Comparison of ENCODE assay signal across 8 mouse cellular contexts in genomic region chr6:115601715-115602523, GRCm38 (mm10). TPM values are rescaled to one million over a fixed set of nuclear protein-coding genes. Genes with fewer than 3 reads are reported as not detected.
A peak's percentile ranks its signal among the peaks of the same experiment; 100 is the strongest.
DNase-seq lines count a peak whose midpoint lies in the region; ATAC-seq and TF ChIP-seq lines count a peak whose summit lies in the region.

Mkrn2 (plus strand) TSS chr6:115601902.

- peaks cover 6% of the 10 kb centered on the region for H3K4me1 ChIP-seq in cortical plate, adult 2 months (ENCODE audit: control insufficient read depth, insufficient read depth, low read length)

- intact Hi-C loops in left cerebral cortex, postnatal 10 days (cut with DNase I): loop anchor here (5.0 kb wide), 1 partner anchor 75 kb away; the partner anchor contains the start of gene Raf1

- no peak within 1 kb of the TSS for H3K27ac ChIP-seq in cortical plate, adult 2 months (ENCODE audit: insufficient read depth, low read length)

- DNase-seq in adrenal gland, adult (ENCODE audit: inconsistent age in 2 of 2, low spot score in 1 of 2): peak; percentile 79 to 94
- peak; percentile 87 for DNase-seq in gastrocnemius, postnatal 10 days
- DNase-seq in hindlimb bud, embryonic 11.5 days (ENCODE audit: extremely low spot score, low read depth, low spot score): peak; percentile 62
- DNase-seq in left cerebral cortex, postnatal 10 days (ENCODE audit: extremely low spot score in 1 of 2, low spot score in 2 of 2): peak; percentile 80 to 90
- peak; percentile 90 to 93 for DNase-seq in right cerebral cortex, postnatal 10 days (ENCODE audit: low spot score in 2 of 2)
- DNase-seq in urinary bladder, postnatal 14 days (ENCODE audit: low spot score): peak; percentile 83

- TF ChIP-seq POLR2A in cortical plate, adult 2 months (IDR thresholded peaks at IDR 0.05; ENCODE audit: extremely low read depth, insufficient read depth, low read length): 0 out of 2 replicates have a peak, but pooled peaks have one; percentile 44

- peak; percentile 97 for ATAC-seq in megakaryocyte progenitor cell, adult 5-6 weeks (replicated peaks; ENCODE audit: poor library complexity)

- peak within 1 kb of the TSS; percentile 78 for H3K4me3 ChIP-seq in cortical plate, adult 2 months (ENCODE audit: insufficient read depth, low read length)

- no peak for TF ChIP-seq CTCF in cortical plate, adult 2 months (IDR thresholded peaks at IDR 0.05; ENCODE audit: extremely low read depth, insufficient read depth, low read length)

RNA-seq across cellular contexts. Expression of gene Mkrn2, which starts in this region (rescaled TPM):
- polyA plus RNA-seq in cortical plate, adult 2 months (2012; rRNA removed): 24.5 and 27.1 TPM in 2 replicates
- total RNA-seq in gastrocnemius, postnatal 10 days (2021): 10 to 100 TPM; 36.5 to 37.0 TPM
- 10 to 100 TPM; 36.0 to 39.5 TPM for total RNA-seq in left cerebral cortex, postnatal 10 days (2021)
- total RNA-seq in megakaryocyte progenitor cell, adult 5-6 weeks (2015): 10.6 and 12.2 TPM in 2 replicates
- total RNA-seq in megakaryocyte progenitor cell, adult 5-6 weeks (2017): 13.5 and 27.0 TPM in 2 replicates
